Mouse (Mus musculus) A20 (cell line): ENCODE results near the gene Gm10053.
"Not testable (repeated sequence)": the region's sequence is repeated elsewhere in the genome, so short reads cannot be mapped to it uniquely, and the experiment has no call there.

Source experiments
- DNase-seq: peaks from one replicate; pipeline ENCODE4 v3.0.0-alpha.2; 2011; ENCODE audit warnings: low read depth, low spot score

Gm10053 gene

DNA sequence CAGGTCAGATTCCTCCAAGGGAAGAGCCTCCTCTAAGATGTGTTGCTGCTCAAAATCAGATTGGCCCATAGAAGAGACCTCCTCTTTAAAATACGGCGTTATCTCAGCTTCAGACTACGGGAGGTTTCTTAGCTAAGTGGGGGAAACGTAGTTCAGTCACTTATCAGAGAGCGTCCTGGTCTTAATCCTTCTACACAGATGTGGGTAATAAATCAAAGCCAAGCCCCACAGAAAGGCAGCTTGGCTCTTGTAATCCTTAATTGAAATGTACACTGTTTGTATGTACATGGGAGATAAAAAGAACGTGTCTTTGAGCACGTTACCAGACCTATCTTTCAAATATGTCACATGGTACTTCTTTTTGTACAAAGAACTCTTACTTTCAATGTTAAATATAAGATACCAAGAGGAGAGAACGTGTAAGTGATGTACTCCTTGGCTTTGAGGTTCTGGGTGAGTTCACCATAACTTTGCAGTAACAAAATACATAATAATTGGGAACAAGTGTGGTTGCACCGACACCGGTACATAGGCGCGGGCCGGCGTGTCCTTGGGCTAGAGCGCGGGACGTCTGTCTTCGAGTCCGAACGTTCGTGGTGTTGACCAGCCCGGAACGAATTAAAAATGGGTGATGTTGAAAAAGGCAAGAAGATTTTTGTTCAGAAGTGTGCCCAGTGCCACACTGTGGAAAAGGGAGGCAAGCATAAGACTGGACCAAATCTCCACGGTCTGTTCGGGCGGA lies at the start of gene Gm10053:
Gene Gm10053 (plus strand): TSS at position 558 of the 742 bp plus-strand sequence.
- DNase-seq: not testable (repeated sequence)

DNA sequence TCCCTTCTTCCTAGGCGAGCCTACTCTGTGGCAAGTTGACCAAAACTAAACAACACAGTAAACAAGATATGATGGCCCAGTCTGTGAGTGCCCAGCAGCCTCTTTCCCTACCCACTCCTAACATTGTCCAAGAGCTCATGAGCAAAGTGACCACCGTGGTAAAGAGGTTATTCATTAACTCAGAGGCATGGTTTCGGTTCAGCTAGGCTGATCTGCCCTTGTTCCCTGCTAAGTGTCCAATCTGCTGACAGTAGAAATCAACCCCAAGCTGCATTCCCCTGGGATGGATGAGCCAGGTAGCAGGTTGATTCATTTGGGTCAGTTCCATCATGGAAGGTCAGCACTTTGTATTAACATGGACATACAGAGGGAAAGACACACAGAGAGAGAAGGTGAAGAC lies 33.4 kb upstream of the Gm10053 start:
- no peak for DNase-seq

DNA sequence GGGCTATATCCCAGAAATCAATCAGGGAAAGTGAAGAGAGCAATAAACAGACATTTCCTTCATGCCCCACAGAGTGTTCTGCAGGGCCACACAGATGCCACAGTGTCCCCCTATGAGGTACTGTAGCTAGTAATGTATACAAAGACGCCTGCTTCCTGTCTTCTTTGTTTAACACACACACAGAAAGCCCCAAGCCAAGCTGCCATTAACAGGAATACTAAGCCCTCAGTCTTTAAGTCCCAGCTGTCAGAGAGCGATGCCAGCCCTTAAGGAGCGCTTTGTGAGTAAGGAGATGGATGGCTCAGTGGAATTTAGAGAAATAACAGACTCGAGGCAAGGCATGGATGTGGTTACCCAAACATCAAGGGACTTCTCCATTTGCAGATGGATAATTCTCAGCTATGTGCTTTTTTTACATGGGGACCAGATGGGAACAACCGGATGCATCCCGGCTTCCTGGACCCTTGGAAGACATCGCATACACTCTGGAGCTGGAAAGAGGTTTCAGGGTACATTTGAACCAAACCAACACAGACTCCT lies 30.4 kb upstream of the Gm10053 start:
- no peak for DNase-seq

DNA sequence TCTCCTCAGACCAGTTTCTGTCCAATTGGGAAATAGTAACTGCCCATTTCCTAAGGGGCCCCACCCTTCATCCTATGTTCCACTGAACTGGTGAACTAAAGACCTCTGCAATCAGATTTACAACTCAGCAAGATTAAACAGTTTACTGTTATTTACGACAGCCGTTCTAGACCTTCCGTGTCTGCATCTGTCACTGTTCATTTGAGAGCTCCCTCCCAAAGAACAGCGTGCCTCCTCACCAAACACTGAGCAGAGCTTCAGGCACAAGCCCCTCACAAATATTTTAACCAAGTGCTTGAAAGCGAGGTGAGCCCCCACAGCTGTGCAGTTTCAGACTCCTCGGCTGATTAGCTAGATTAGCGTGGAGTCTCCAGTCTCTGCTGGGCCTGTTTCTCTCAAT lies 27.1 kb upstream of the Gm10053 start:
- DNase-seq: no peak

DNA sequence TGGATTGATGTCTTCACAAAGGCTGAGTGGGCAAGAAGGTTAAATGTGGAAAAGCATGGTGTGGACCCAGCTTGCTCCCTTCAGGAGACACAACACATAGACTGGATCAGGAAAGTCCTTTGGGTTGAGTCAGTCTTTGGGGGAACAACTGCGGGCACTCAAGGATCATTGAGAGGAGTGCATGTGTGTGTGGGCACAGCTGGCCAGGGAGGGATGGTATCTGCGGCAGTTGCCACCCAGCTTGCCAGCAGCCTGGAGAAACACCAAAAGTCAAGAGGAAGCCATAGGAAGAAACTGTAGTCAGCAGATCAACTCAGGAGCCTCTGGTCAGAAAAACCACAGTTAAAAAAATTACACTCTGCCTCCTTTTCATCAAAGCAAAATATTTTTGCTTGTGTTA lies 26.6 kb upstream of the Gm10053 start:
- DNase-seq: no peak

DNA sequence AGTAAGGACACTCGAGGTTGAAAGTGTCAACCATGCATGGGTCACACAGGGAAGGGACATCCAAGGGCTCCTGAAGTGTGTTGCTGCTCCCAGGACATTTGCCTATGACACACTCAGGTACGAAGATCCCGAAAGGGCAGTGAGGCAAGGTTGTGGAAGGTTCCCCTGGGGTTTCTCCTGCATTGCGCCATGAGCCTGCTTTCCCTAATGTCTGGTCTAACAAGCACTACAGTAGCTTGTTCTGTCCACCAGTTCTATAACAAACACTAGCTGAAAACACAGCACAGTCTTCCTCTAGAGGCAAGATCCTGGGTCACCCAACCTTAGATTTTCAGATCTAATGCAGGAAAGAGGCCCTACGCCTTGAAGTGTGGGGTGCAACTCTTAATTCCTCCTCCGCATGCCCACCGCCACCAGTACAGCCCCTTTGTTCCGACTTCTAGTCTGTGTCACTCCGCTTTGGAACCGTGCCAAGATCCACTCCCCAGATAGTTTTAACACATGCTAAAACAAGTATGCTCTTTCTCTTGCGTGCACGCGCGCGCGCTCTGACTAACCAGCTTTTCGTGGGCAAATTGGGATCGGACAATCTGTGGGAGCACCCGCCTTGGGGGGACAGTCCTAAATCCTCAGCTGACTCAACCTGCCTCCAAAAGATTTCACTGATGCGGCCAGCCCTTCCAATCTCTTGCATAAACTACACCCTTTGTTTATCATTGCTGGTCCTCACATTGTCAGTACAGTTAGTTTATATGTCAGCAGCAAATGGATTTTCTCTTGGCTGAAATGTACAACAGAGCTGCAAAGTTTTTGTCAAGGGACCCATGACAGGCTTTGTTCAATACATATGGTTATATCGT lies 23.8 kb upstream of the Gm10053 start:
- no peak for DNase-seq

DNA sequence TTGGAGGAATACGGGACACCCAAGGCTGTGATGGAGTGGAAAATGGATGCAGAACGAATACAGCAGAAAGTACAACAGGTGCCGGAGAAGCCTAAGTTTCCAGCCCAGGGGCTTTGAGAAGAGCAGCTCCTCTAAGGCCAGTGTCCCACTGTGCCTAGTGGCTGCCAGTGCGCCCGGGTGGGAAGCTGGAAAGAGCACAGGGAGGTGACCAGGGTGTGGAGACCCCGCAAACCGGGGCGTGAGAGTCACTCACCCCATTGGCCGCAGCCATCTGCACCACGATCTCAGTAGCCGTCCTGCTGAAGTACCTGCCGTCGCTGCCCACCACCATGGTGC lies 14.2 kb upstream of the Gm10053 start:
- no peak for DNase-seq

DNA sequence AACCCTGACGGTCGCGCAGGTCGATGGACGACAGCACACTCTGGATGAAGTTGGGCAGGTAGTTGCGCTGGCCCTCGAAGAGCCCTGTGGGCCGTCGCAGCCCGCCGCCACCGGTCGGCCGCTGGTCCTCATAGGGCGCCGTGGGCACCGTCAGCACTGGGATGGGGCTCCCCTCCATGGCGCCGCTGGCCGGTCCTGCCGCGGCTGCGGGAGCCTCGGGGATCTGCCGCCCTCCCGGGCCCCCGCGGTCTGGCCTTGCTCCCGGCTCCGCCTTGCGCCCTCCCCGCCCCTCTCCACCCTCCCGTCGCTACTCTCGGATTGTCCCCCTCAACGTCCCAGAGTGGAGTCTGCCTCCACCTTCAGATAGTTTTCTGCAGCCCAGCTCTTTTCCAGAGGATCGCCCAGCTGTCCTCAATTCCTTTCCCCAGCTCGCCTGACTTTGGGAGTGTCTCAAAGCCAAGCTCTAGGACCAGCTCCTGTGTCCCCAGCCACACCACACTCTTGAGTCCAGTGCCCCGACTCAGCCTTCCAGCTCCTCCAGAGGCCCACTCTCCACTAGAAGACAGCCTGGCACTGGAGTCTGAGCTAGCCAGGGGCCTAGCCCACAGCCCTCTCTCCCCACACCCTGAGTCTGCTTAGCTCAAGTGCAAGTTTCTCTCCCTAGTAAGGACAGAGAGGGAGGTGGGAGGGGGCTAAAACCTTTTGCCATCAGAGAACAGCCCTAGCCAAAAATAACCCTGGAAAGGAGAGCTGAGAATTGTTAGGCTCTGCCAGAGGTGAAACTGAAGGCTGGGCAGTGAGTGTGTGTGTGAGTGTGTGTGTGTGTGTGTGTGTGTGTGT lies 13.7 kb upstream of the Gm10053 start, which contains the start of gene Pgm5:
Gene Pgm5 (minus strand): TSS at position 244 of the 840 bp plus-strand sequence.
- DNase-seq: no peak

DNA sequence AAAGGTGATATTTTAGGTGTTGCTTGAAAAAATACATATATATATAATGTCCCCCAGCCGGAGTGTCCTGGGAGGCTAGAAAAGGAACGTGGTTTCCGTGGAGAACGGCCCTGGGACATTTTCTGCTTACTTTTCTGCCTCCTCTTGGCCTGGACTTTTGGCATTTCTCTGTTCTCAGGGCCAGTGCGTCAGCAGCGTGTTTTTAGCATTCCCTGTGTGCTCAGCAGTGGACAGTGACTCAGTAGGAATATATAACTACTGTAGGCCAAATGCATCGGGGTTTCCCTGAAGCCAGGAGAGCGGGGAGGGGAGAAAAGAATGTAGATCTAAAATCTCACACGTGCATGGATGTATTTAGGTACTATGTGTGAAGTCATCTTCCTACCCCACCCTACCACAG lies 10.1 kb upstream of the Gm10053 start:
- DNase-seq: no peak

DNA sequence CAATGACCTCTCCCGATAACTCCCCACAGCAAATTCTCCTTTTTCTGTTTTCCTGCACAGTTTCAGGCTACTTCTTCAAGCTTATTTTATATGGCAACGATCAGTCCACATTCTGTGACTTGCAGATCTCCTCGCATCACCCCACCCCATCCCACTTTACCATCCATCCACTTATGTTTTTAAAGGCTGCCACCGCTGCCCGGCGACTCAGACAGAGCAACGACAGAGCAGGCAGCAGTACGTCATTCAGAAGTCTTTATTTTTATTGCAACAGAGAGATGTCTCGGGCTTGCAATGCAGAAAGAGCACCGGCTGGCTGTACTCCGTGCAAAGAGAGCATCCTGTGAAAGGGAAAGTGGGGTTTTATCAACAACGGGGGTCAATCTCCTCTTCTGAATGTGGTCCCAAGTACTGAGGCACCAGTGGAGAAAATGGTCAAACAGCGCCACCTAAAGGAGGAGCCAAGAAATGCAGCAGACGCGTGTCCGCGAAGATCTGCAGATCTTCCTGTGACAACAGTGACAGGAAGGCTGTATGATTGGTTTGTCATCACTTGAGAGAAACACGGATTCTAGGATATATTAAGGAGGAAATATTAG lies 4.3 kb upstream of the Gm10053 start:
- DNase-seq: peak; percentile 73

DNA sequence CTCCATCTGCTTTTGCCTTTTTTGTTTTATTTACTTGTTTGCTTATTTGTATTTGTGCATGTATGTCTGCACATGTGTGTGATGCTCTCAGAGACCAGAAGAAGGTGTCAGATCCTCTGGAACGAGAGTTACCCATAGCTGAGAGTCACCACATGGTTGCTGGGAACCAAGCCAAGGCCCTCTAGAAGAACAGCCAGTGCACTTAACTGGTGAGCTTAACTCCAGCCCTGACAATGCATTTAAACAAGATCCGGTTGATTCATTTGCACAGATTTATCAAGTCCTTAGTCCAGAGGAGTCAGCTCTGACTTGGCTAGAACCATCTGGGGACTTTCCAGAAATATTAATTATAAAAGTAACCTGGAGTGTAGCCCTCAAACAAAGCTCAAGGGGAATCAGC lies 1.6 kb upstream of the Gm10053 start:
- no peak for DNase-seq

DNA sequence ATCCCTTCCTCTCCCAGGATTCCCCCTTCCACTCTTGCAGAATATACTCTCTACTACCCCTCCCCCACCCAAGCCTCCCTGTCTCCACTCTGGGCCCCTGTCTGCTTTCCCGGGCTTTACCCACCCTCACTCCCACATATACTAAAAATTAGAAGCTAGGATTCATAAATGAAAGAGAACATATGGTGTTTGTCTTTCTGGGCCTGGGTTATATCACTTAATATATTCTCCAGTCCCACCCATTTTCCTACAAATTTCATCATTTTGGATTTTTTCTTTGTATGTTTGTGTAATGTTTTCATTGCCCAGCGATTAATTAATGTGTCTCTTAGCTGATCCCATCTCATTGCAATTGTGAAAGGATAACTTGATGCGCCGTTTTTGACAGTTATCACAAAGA lies 5.8 kb downstream of the Gm10053 start:
- DNase-seq: no peak

DNA sequence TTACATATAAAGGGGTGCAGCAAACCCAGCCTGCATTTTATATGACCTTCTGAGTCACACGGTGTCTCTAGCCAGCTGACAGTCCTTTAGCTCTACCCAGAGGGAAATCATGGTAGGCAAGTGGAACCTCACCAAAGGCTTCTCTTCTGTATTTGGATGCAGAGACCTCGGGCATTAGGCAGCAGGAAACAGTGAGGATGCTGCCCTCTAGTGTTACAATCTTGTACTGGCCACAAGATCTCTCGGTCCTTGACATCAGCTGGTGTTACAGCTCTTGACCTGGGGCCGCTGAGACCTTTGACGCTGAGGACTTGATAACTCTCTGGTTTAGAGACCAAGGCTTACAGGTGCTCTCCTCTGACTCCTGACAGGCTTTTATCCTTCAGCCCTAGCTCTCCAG lies 10.0 kb downstream of the Gm10053 start:
- peak; percentile 61 for DNase-seq

DNA sequence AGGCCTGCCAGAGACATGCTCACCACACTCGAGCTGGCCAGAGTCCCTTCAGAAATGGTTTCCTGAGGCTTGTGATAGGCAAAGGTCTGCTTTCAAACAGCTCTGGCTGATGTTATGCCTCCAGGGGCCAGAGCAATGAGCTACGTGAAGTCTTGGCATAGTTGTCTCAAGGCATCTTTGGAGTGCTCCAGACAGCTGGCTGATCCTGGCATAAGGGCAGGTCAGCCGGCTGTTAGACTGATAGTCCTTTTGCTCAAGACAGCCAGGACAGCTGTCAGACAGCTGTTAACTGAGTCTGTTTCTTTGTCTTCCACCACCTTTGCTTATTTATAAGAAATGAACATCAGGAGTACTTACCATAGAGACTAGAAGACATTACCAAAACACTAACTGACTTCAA lies 11.4 kb downstream of the Gm10053 start:
- DNase-seq: no peak

DNA sequence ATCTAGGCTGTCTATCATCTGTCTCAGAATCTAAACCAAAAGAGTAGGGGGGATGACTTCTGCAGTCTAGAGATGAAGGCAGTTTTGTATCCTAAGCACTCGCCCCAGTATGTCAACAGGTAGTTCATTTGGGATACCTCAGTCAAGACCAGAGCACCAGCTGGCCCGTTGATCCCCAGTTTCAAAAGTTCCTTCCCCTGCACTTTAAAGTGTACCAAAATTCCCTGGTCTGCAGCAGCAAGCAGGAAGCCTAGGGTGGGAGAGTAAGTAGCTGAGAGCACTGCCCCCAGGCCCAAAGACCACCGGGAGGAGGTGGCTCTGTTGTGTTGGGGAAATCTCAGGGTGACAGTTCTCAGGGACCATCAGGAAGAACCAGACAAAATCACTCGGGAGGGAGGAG lies 21.1 kb downstream of the Gm10053 start:
- no peak for DNase-seq

DNA sequence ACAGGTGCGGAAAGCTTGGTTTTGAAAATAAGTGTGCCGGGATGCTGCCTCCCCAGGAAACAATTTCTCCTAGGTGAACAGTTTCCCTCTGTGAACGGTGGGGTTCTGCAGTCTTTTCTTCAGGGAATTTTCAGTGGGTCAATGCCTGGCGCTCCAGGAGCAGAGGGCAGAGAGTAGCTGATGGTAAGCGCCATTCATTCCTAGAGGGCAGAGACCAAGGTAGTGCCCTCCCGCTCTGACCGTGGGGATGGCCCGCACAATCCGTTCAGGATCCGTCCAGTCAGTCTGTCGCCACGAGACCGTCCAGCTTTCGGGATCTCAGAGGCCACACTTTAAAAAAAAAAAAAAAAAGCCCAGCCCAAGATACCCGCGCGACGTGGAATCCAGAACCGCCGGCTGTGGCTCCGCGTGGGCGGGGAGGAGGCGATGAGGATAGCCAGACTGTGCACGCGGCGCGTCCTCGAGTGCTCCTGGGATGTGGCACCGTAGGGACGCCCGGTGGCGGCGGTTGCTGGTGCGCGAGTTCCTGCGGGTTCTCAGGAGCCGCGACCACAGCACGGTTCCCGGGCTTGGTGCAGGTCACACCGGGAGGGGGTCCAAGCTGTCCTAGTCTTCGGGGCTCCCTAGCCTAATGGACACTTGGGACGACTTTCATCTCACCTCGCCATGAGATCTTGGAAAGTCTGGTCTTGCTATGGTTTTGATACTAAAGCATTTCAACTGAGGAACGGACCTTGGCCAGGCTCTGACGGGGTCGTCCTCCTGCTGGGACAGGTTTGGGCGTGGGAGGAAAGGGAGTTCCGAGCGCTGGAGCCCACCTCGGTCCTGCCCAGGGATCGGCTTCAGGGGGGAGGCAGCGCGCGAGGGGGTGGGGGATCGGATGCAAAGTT lies 21.8 kb downstream of the Gm10053 start:
- no peak for DNase-seq

DNA sequence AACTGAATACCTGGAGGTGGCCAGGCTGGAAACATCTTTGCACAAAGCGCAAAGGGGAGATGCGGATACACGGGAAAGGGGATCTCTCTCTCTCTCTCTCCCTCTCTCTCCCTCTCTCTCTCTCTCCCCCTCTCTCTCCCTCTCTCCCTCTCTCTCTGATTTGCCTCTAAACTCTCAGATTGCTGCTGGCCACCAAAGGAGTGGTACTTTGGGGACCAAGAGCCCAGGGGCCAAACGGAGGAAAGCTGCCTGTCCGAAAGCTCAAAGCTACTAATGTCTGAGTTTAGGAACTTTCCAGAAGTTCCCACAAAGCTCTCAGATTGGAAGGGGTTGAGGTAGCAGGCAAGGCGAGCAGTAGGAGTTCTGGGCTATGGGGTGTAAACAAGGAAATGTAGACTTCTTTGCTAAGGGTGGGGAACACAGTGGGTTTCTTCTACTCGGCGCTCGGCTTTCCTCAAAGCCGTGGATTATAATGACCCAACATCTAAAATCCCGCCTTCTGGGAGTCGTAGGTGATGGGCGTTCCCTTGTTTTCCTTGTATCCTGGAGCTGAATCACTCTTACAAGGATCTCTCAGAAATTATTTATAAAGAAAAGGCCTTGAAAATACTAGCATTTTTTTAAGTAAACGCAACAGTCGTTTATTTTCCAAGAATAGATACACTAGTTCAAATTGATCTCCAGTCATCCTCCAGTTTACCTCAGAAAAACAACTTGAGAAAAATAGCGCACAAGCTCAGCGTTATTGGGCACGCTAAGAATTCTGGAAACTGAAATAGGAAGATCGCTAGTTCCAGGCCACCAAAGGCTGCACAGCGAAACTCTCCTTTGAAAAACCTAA lies 22.6 kb downstream of the Gm10053 start:
- no peak for DNase-seq

DNA sequence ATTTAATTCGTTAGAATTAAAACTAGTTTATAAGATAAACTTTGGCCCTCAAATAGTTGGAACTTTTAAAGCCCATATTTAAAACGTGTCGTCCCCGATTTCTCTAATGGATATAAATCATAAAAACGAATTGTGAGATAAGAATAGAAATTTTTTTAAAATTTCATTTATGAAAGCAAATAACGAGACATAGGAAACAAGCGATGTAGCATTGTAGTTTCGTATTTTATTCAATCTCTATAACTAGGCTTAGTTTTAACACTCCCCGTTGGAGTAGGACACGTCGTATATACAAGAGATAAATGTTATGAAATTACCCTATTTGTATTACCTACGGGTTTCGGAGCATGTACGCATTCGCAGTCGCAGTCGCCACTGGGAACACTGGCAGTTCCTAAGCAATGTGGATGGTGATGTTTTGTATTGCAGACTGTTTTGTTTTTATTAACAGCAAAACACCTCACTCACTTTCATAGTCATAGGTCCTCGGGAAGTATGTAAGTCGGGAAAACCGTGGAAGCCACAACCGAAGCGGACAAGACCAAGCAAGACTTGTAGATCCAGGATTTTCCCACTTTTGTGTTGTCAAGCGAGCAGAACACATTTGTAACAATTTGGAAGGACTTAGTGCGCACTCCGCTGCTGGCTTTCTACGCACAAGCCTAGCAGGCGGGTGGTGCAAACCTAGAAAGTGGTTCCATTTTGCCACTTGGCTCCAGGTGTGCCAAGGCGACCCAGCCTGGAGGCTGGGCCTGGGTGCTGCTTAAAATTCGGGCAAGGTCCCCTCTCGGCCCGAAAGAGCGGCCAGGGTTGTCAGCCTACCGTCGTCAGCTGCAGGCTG lies 23.5 kb downstream of the Gm10053 start:
- no peak for DNase-seq
